Mouse (Mus musculus): ENCODE measurements around the gene Ube2b.

Gene Ube2b

DNA sequence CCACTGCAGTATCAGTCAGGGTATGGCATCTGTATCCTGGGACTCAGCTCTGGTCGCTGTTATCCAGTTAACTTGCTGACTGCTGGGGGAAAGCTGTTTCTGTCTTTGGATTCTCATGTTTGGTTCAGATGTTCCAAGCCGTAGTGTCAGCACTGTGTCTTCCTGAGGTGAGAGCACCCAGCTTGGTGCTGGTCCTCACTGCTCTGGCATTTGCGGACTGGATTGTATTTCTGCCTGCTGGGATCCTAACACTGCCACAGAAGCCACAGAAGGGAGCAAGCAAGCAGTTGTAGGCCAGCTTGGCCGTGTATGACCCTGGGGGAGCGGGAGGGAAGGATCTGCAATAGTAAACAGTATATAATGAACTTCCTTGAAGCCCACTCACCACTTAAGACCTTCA lies 33.9 kb downstream of the Ube2b start:
- no peak for DNase-seq

DNA sequence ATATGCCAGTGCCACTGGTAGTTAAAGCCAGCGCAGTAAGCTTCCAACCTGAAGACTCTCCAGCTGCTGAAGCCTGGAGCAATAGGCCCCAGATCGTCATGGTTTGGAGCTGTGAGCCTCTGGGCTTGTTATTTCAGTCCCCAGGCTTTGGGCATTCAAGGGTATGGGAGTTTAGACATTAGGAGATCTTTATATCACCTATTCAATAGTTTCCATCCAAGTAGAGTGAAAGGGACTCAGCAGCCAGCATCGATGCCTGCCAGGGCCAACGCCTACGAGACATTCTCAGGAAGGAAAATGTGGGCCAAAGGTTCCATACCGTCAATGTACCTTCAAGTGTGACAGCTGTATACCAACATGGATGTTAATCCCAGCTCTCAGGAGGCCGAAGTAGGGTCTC lies 38.3 kb downstream of the Ube2b start:
- DNase-seq: no peak

DNA sequence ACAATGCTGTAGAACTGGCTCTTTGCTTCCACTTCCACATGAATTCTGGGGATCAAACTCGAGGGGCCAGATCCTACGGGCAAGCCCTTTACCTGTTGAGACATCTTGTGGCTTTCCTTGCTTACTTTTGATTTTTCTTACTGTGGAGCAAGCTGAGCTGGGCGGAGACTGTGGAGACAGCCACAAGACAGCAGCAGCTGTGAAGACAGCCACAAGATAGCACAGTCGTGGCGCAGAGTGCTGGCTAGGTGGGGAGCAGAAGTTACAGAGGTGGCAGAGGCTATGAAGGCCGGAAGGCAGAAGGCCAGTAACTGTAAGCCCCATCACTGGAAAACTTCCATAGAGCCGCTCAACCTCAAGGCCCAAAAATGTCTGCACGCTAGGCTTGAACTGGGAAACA lies 38.8 kb downstream of the Ube2b start:
- no peak for DNase-seq

DNA sequence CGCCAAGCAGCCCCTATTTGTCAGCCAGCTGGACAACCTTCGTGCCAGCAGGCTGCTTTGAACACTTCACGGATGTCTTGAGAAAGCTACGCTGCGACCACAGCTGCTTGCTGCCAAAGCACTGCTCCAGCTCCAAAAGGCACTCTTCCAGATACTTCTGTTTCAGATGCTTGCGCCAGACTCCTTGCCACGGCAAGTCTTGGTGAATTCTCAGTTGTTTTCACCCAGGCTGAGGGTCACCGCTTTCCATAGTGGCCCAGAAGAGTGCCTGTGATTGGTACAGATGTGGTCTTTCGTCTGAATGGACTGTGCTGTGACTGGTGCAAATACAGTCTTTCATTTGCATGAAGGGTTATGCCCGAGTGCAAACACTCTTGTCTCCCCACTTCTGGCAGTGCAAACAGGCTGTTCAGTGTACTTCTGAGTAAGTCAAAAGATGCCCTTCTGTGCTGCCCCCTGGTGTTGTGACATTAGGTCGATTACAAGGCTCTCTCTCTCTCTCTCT lies 39.5 kb downstream of the Ube2b start:
- DNase-seq: no peak

DNA sequence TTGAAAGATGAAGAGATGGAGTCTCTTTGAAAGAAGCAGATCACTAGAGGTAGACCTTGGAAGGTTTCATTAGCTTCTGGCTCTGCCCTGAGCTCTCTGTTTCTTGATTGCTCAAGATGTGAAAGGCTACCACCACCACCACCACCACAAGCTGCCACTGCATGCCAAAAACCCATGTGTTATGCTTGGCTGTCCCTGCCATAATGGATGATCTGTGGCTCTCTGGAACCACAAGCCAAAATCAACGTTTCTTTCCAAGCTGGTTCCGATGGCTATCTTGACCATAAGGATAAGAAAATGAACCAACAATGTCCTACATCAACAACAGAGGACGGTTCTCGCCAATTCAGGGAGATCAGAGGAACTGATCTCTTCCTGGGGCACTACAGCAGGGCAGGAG lies 40.5 kb downstream of the Ube2b start:
- DNase-seq: no peak

DNA sequence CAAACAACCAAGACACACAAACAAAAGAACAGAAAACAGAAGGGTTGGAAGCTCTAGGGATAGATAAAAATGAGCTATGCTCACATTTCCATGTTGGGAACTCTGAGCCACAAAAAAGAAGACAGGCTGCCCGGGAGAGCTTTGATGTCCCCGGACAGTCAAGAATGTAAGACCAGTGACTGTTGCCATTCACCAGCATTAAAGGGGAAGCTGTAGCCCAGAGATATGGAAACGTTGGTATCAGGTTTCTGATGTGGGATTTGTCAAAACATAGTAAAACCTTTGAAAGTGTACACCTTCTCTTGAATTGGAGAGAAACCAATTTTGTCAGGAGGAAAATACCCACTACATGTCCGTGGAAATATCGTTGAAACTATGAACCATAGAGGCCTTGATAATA lies 41.1 kb downstream of the Ube2b start:
- DNase-seq: no peak

DNA sequence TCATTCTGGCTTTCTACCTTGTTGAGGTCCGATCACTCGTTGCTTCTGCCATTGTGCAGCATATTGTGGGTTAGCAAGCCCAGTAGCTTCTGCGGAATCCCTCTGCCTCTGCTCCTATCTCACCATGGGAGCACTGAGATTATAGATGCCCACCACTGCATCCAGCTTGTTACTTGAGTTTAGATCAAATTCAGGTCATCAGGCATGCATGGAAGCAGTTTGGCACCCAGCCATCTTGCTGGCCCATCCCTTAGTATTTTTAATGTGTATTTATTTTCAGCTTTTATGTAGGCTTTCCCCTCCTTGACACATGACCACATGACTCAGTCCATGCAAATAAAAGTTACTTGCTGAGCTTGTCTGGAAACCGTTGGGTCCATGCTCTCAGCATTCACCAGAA lies 42.8 kb downstream of the Ube2b start:
- no peak for DNase-seq

DNA sequence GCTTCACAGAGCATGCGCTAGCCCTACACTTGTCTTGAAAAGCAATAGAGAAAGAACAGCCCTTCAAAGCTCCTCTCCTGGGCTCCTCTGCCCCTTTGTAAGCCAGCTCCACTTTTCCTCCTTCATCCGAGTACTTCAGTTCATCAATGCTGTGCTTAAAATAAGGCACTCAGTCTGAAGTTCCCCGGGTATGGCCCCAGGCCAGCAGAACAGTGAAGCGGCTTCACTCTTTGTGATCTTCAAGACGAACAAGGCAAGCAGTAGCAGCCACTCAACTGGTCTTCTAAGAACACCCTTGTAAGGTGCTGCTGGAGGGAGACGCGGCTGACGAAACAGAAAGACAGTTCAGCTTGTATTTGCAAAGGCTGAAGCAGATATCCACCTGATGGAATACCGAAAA lies 44.5 kb downstream of the Ube2b start:
- DNase-seq: no peak

DNA sequence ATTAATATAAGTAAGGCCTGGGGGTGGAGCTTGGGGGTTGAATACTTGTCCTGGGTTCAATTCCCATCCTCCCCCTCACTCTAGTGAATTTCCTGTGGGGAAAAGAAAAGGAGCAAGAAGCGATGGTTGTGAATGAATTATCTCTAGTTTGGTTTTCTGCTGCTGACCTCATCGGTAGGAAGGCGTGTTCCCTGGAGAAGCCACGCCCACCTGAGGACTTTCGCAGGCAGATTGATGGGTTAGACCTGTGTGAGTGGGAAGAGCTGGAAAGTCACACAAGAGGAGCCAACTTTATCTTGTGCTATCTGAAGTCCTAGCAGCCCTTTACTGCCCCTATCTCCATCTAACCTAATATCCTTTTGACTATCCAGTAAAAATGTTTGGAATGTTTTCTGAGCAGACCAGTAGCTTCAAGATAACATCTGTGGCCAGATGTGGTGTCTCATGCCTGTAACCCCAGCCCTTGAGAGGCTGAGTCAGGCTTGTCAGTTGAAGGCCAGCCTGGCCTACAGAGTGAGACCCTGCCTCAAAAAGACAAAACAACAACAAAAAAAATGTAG lies 48.6 kb downstream of the Ube2b start:
- DNase-seq: no peak

DNA sequence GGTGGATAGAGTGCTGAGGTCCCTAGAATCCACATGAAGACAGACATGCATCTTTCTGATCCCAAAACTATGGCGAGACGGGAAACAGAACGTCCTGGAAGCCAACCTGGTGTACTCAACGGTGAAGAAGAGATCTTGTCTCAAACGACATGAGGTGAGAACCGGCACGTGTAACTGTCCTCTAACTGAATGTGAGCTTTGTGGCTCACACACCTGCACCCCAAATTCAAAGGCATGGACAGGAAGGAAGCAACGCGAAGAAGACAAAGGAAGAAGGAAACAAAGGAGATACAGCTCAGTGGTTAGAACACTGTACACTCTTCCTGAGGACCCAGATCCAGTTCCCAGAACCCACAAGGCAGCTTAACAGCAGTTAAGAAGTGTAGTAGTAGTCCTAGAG lies 50.6 kb downstream of the Ube2b start:
- DNase-seq: no peak

DNA sequence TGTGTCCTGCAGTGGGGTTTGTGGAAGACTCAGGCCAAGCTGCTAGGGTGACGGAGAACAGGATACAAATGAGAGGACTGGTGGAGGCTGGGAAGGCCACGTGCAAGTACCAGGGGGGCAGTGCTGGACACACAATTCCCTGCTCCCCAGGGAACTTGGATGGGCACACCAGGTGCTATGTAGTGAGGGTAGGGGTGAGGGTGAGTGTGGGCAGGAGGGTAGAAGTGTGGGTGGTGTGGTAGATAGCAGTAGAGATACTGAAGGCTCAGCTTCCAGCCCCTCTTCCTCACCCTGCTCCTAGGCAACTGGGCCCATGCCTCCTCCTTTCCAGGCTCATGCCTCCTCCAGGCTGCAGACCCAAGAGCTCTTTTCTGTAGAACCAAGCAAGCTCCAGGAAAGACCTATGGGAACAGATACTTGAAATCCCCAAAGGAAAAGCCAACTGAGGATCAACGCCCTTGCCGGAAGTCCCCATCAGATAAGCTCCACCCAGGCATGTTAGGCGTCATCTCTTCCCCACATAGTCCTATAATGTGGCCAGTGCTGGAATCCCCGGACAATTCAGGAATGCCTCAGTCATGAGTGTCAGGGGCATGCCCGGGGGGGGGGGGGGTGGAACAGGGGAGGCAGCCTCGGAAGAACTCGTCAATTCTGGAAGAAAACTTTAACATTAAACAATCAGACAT lies 51.3 kb downstream of the Ube2b start:
- no peak for DNase-seq

DNA sequence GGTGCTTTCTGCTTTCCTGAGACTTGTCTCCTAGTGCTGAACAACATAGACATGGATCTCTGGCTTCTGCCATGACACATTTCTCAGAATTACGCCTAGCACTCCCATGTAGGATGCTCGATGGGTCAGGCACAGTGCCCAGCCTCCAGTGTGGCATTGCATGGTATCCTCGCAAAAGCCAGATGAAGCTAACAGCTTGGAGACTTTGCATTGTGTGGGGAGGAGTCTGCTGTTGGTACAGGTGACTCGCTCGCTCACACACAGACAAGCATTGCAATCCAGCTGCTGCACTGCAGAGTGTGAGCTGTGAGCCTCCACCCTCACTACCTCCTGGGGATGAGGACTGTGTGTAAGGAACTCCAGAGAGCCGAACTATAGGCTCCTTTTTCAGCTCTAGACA lies 54.4 kb downstream of the Ube2b start:
- DNase-seq: no peak

DNA sequence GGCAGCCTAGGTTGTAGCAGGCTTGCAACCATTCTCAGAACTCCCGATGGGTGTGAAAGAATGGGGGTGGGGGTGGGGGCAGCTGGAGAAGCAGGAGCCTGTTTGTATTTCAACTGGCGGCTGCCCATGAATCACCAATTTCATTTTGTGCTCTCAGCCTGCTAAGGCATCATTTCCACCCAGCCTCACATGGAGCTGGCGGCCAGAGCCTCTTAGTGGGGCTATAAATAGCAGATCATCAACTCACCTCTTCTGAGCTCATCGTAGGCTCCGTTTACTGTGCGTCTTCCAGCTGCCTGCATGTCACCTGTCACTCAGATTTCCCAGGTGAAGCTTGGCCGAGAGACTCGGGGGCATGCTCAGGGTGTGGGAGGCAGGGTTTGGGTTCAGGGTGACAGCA lies 55.0 kb downstream of the Ube2b start:
- no peak for DNase-seq

DNA sequence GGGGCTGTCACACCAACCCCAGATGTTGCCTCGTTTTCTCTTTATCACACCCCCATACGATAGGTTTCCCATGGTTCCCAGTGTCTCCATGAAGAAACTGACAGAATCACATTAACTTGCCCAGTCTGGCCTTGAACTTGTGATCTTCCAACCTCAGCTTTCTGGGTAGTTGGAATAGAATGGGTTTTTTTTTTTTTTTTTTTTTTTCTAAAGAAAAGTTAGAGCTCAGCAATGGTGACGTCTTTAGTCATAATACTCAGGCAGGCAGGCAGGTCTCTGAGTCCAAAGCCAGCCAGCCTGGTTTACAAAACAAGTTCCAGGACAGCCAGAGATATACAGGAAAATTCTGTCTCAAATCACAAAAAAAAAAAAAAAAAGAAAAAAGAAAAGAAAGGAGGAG lies 56.3 kb downstream of the Ube2b start:
- DNase-seq: no peak

DNA sequence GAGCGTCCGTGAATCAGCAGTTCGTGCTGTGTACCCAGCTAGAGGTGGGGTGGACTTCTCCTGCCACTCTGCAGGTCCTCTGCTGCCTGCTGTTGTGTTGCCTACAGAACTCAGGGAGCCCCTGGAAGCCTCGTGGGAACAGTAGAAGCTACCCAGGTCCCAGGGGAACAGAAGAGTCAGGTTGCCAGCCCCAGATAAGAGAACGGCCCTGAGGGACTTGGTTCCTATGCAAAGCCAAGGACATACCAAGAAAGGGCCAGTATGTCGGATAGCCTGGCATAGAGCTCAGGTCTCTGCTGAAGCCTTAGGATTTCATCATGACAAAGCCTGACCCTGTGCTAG lies 57.1 kb downstream of the Ube2b start:
- DNase-seq: no peak

DNA sequence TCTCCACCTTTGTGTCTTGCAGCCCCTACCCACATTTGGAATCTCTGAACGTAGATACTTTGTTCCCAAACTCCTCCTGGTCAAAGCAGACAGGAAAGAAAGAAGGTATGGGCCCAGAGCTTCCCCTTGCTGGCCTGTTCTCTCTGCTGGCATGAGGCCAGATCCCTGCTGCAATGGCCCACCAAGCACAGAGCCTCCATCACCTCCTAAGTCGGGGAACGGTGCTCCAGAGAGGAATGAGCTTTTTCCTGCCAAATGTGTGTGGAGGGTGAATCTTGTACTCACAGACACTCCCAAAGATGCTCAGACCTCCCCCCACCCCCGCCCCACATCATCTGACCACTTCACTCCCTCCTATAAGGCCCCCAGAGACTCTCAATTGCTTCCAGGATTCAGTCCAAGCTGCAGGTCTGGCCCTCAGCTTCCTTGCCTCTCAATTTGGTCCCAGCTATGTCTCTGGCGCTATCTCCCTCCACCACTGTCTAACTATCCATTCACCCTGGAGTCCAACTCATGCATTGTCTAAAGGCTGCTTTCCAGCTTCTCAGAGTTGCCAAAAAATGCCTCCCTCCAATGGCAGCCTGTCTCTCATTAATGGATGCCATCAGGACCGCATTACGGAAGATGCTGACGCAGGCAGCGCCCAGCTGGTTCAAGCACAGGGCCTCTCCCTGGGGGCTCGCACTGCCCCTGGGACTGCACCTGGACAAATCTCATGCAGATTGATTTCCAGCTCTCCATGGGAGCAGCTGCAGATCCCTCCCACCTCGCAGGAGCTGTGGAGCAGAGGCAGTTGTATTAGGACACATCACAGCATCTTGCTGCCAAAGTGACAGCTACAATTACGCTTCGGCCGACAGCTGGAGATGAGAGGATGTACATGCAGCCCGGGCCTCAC lies 57.7 kb downstream of the Ube2b start:
- DNase-seq: no peak

DNA sequence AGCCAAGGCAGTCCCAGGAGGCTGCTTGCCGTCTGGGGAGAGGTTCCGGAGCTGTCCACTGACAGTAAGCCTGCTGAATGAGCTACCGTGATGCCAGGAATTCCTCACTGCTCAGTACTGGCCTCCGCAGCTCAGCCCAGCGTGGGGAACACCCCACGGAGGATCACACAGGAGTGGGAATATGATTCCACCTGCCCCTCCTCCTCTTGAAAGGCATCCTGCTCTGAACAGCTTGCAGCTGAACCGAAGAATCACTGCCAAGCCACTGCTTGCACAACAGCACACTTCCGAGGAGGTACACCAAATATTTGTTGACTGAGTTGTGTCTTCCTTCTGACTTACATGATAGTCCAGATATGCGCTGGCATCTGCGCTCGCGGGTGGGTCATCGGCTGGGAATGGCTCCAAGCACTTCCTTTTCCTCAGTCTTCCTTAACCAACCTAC lies 60.0 kb downstream of the Ube2b start:
- no peak for DNase-seq

DNA sequence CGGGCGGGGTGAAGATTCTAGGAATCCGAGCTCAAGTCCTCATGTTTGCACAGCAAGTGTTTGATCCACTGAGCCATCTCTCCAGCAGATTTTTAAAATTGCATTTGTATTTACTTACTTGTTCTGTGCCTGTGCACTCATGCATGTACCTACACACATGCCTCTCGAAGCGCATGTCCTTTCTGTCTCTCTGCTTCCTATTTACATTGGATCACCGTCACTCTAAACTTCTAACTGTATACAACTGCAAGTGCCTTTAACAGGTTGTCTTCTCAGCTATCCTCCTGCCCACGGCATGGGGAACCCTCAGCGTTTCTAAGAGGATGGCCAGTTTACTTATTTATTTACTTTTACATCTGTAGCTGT lies 61.0 kb downstream of the Ube2b start:
- DNase-seq: no peak

DNA sequence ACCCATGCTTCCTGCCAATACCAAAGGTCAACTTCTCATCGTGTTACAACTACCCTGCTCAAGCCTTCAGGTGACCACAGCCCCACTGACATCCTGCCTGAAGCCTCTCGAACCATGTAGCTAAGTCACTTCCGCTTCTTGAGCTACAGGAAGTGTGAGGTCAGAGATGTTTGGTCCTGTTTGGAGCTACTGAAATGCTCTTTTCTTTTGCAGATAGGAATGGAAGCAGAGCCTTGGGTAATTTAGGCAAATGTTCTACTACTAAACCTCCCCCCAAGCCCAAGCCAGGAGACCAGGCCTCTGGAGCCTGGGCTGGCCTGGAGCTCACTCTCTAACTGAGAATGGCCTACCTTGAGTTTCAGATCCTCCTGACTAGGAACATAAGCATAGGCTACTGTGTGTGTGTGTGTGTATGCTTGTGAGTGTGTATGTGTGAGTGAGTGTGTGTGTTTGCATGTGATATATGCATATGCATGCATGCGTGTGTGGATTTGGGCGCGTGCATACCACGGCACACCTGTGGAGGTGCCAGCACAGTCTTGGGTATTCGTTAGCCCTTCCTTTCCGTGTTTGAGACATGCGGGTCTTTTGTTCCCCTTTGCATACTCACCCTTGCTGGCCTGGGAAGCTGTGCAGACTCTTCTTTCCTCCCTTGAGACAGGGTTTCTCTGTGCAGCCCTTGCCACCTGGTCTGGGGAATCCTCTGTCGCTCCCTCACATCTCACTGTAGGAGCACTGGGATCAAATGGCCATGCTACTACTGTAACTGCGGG lies 61.6 kb downstream of the Ube2b start:
- no peak for DNase-seq

DNA sequence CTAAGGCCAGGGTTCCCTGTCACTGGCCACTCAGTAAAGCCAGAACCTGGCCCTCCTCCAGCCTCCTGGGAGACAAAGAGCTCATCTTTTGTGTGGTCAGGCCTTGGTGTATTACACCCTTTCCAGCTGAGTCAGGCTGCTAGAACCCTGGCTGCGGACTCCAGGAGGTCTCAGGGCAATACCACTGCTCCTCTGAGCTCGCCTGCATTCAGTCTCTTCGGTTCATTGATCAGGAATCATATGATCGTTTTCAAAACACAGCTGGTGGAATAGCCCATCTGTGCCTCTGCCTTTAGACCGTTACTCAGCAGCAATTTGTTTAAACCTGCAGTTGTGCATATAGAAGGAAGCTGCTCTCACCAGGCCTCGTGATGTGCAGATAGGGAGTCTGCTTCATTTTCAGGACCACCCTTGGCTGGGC lies 63.2 kb downstream of the Ube2b start:
- DNase-seq: no peak

DNA sequence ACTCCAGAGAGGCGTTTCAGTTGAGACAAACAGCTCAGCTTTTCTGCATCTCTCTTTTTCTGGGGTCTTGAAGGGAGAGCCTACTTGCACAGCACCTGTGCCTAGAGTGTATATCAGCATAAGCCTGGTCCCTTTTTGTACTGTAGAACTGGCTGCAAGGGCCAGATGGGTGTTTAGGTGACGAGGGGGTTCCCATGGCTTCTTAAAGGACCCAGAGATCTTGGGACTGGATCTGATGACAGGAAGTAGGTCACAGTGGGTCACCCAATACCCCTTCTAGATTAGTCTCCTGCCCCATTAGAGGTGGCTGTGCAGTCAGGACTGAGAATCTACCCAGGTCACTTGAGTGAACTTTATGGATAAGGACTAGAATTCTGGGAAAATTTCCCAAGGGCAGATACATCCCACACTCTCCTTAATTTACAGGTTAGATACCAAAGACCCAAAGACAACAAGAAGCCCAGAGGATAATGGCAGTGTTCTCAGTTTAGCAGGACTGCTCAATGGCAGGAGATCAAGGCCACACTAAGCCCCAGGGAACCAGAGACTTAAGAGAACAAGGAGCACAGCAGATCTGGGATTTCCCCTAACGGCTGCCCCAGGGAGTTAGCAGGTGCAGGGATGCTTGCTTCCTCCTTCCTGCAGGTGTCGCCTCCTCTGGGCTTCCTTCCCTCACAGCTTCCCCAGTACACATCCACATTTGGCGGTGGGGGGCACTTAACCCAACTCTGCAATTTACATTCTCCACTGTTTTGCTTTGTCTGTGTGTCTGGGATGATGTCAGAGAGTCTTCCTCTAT lies 64.7 kb downstream of the Ube2b start:
- no peak for DNase-seq
